Mouse (Mus musculus): Measurements from ENCODE around the gene Igf2bp3.

DNA sequence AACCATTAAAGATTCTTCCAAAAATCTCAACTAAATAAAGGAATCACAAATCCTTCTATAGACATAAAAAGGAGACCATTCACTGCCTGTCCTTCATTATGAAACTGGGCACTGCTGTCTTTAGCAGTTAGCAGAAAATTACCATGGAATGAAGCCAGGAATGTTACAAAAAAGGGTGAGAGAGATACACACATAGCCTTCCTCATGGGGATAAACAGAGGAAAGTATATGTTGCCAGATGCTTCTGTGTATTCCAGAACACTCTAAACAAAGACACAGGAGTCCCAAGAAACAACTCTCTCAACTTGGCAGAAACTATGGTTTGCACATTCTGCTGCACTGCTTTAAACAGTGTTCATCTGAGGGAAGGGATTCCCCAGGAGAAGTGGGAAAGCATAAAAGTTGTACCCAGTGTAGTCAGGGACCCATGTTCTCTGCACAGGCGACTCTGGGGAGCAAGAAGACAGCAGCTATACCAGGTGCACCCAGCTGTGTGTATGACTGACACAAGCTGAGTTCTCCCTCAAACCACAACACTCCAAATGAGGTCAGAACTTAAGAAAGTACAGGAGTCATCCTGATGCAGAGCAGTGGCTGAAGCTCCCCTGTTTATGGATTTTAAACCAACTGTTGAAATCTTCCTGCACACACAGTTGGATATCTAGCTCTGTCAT is 95.2 kb downstream of the Igf2bp3 start:
- TF ChIP-seq CTCF (IDR thresholded peaks at IDR 0.05; ENCODE audit: borderline replicate concordance, extremely low read depth, insufficient read depth, insufficient read length) = no peak
- TF ChIP-seq POLR2A (IDR thresholded peaks at IDR 0.05; ENCODE audit: borderline replicate concordance, extremely low read depth, insufficient read depth, insufficient read length, poor library complexity, severe bottlenecking) = no peak
